Mouse (Mus musculus) forebrain, postnatal 0 days (tissue): ENCODE measurements around the gene Gm10282. TPM values are rescaled to one million over a fixed set of nuclear protein-coding genes. Genes with fewer than 3 reads are reported as not detected.

Source experiments
- ATAC-seq: fragments of 200-750 bp; cut with Nextera tagmentation; 2 replicates; pipeline ENCODE4 v1.8.0; 2017; ENCODE audit warnings: mild to moderate bottlenecking, moderate library complexity
- DNase-seq: peaks from one replicate; pipeline ENCODE4 v3.0.0-alpha.2; 2015
- H3K27ac ChIP-seq: fragments of 300-500 bp; sonication (generic); 2 replicates; pipeline ENCODE4 v1.5.1; 2014; ENCODE audit warnings: low read depth, mild to moderate bottlenecking, antibody characterized with exemption, low read length, moderate library complexity, mixed read lengths
- H3K27me3 ChIP-seq: fragments of 300-500 bp; sonication (generic); 2 replicates; pipeline ENCODE4 v1.6.1; 2014; ENCODE audit warnings: mild to moderate bottlenecking, low read length, mixed read lengths; ENCODE audit not compliant: insufficient read depth
- H3K36me3 ChIP-seq: fragments of 300-500 bp; sonication (generic); 2 replicates; pipeline ENCODE4 v1.6.1; 2014; ENCODE audit warnings: mild to moderate bottlenecking, moderate library complexity; ENCODE audit not compliant: insufficient read depth
- H3K4me1 ChIP-seq: fragments of 300-500 bp; sonication (generic); 2 replicates; pipeline ENCODE4 v1.6.1; 2014; ENCODE audit warnings: antibody characterized with exemption; ENCODE audit not compliant: insufficient read depth
- H3K4me2 ChIP-seq: fragments of 300-500 bp; sonication (generic); 2 replicates; pipeline ENCODE4 v1.6.1; 2014; ENCODE audit warnings: low read depth, mild to moderate bottlenecking, moderate library complexity
- H3K4me3 ChIP-seq: fragments of 300-500 bp; sonication (generic); 2 replicates; pipeline ENCODE4 v1.5.1; 2014; ENCODE audit warnings: low read depth, low read length, mixed read lengths
- H3K9ac ChIP-seq: fragments of 300-500 bp; sonication (generic); 2 replicates; pipeline ENCODE4 v1.6.1; 2014; ENCODE audit warnings: mild to moderate bottlenecking
- H3K9me3 ChIP-seq: fragments of 300-500 bp; sonication (generic); 2 replicates; pipeline ENCODE4 v1.6.1; 2016; ENCODE audit warnings: low read length
- CTCF ChIP-seq: sonication (generic); IDR thresholded peaks from 2 replicates; pipeline ENCODE4 v1.5.1; 2016; ENCODE audit warnings: antibody characterized with exemption, control low read depth, low read depth
- WGBS: fragments of 180-500 bp; shearing (Covaris S2); extraction: QIAGEN DNeasy Blood & Tissue Kit; methylation state at CpG from one replicate; pipeline ENCODE4 v1.1.7; 2014; 5-methylcytosine and 5-hydroxymethylcytosine counted together
- polyA plus RNA-seq: library from polyadenylated mRNA; unstranded; fragments of >200 nt; fragmentation: Nextera tagmentation; extraction: Ambion mirVana; gene quantifications from 2 replicates; pipeline ENCODE4 v1.2.1, GENCODE M21; 2015
- total RNA-seq: library from RNA; depleted of rRNA; stranded (reverse); fragments of >200 nt; gene quantifications from 2 replicates; pipeline ENCODE4 v1.2.3, GENCODE M21; 2014

Gene Gm10282
- total and polyA plus RNA-seq, 2 experiments from 2014 or later: 4.7 to 15.4 TPM

DNA sequence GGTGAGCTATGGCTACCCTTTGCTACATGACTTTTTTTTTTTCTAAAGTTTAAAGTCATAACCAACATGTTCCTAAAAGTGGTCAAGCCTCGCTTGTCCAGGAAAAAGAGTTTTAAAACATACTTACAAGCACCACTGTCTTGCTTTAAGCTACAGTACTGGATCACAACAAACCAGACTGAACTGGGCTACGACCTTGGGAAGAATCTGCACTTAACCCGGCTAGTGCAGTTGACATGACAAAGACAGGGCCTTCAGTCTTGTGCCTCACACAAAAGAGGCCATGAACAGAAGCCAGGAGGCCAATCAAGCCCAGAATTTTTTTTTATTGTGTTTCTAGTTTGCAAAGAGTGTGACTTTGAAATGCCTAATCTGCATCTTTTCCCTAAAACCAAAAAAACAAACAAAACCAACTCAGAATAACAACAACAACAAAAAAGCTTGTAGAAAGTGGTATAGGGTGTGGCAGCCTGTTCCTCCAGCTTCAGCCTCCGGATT lies 29.1 kb upstream of the Gm10282 start:
- TF ChIP-seq CTCF: no peak
- no peak overlapping the region for H3K27ac ChIP-seq
- no peak overlapping the region for H3K4me3 ChIP-seq
- no peak overlapping the region for H3K4me2 ChIP-seq
- H3K4me1 ChIP-seq: no peaks in the 10 kb centered on the region
- no peak for ATAC-seq
- H3K36me3 ChIP-seq: peaks cover 50% of the 10 kb centered on the region
- H3K9me3 ChIP-seq: no peaks in the 10 kb centered on the region
- 70% methylated on average over 4 of the region's 4 CpGs for WGBS
- no peak for DNase-seq
- H3K27me3 ChIP-seq: no peaks in the 10 kb centered on the region
- no peak overlapping the region for H3K9ac ChIP-seq

DNA sequence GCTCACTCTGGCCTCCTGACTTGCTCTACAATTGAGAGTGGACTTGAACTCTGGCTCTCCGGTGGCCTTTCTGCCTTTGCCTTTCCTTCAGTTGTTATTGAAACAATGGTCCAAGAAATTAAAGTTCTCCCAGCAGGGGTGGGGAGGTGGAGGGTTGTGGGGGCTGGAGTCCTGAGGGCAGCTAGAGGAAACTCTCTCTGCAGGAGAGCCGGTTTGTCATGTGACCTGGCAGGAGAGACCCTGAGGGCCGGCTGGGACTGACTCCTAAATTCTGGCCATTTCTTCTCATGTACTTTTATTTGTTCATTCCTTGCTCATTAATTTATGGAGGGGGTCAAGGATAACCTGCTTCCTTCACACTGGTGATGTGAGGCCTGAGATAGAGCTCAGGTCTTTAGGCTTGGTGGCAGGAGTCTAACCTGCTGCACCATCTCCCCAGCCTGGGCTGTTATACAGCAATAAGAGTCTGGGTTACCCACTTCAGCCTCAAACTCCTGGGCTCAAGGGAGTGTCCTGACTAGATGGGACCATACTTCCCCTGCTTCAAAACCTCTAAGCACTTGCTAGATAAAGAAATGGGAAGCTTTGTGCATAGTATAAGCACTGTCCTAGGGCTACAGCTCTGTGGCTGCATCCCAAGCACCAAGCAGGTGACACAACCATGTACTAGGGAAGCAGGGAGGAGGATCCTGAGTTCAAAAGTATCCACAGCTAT lies 28.5 kb upstream of the Gm10282 start:
- WGBS: 51% methylated on average over 3 of the region's 3 CpGs
- no peak for TF ChIP-seq CTCF
- no peak overlapping the region for H3K27ac ChIP-seq
- H3K9ac ChIP-seq: no peak overlapping the region
- H3K27me3 ChIP-seq: no peaks in the 10 kb centered on the region
- no peak overlapping the region for H3K4me2 ChIP-seq
- ATAC-seq (no peak), DNase-seq (no peak)
- no peaks in the 10 kb centered on the region for H3K9me3 ChIP-seq
- no peaks in the 10 kb centered on the region for H3K4me1 ChIP-seq
- peaks cover 44% of the 10 kb centered on the region for H3K36me3 ChIP-seq
- H3K4me3 ChIP-seq: no peak overlapping the region

- ATAC-seq (no peak), DNase-seq (no peak)
- H3K4me2 ChIP-seq: no peak overlapping the region
- no peaks in the 10 kb centered on the region for H3K9me3 ChIP-seq
- H3K27me3 ChIP-seq: no peaks in the 10 kb centered on the region
- peaks cover 27% of the 10 kb centered on the region for H3K36me3 ChIP-seq
- H3K27ac ChIP-seq: no peak overlapping the region
- no peak overlapping the region for H3K9ac ChIP-seq
- no peak overlapping the region for H3K4me3 ChIP-seq
- no peak for TF ChIP-seq CTCF
- 90% methylated on average over 4 of the region's 4 CpGs for whole genome bisulfite sequencing
- no peaks in the 10 kb centered on the region for H3K4me1 ChIP-seq
Measured at GRCm38 (mm10) chr8:72331631-72332030, 26.6 kb upstream of the Gm10282 start.

GRCm38 (mm10) chr8:72330806-72331516 lies 25.9 kb upstream of the Gm10282 start:
- peaks cover 24% of the 10 kb centered on the region for H3K36me3 ChIP-seq
- no peak for DNase-seq
- no peak for TF ChIP-seq CTCF
- H3K9ac ChIP-seq: no peak overlapping the region
- no peaks in the 10 kb centered on the region for H3K27me3 ChIP-seq
- no peak overlapping the region for H3K27ac ChIP-seq
- WGBS: 84% methylated on average over 6 of the region's 6 CpGs
- ATAC-seq: no peak
- H3K4me3 ChIP-seq: no peak overlapping the region
- H3K4me1 ChIP-seq: no peaks in the 10 kb centered on the region
- no peak overlapping the region for H3K4me2 ChIP-seq
- no peaks in the 10 kb centered on the region for H3K9me3 ChIP-seq

DNA sequence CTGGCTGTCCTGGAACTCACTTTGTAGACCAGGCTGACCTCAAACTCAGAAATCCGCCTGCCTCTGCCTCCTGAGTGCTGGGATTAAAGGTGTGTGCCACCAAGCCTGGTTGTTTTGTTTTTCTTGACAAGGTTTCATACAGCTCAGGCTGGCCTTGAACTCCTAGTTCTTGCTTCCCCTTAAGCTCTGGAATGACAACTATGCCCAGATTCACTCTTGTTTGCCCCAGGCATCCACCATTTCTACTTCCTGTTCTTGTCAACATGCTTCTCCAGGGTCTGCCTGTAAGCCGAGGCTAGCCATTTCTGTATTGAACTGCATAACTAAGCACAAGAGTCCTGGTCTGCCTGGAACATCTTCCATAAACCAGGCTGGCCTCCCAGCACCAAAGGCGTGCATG lies 24.1 kb upstream of the Gm10282 start:
- H3K9me3 ChIP-seq: no peaks in the 10 kb centered on the region
- no peak for TF ChIP-seq CTCF
- ATAC-seq (no peak), DNase-seq (no peak)
- peaks cover 7% of the 10 kb centered on the region; the same call in 1 of the 2 replicates for H3K36me3 ChIP-seq
- H3K4me1 ChIP-seq: no peaks in the 10 kb centered on the region
- 92% methylated on average over 3 of the region's 3 CpGs for WGBS
- no peak overlapping the region for H3K4me3 ChIP-seq
- no peak overlapping the region for H3K27ac ChIP-seq
- H3K4me2 ChIP-seq: no peak overlapping the region
- no peaks in the 10 kb centered on the region for H3K27me3 ChIP-seq
- no peak overlapping the region for H3K9ac ChIP-seq

DNA sequence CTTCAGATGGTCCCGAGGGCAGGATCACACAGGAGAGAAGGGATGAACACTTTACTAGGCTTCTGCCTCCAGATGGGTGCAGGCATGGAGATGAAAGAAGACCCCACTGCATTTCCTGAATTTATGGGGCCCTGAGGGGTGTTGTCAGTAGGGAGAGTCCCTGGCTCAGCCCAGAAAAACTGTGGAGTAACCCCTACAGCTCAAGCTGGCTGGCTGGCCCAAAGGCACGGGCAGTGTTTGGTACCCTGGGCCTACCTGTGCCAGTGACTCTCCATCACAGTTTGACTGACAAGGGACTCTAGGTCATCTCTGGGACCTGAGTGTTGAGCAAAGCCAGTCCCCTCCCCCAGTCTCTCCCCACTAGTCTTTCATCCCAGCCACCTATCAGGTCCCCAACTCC lies 19.6 kb upstream of the Gm10282 start:
- no peak overlapping the region for H3K4me2 ChIP-seq
- ATAC-seq: no peak
- 80% methylated on average over 2 of the region's 2 CpGs for WGBS

More for the DNA sequence above, 19.6 kb upstream of the Gm10282 start:
- no peaks in the 10 kb centered on the region for H3K36me3 ChIP-seq
- H3K27me3 ChIP-seq: peaks cover 12% of the 10 kb centered on the region; the same call in 1 of the 2 replicates
- TF ChIP-seq CTCF: no peak
- H3K9me3 ChIP-seq: no peaks in the 10 kb centered on the region
- H3K9ac ChIP-seq: no peak overlapping the region
- no peaks in the 10 kb centered on the region for H3K4me1 ChIP-seq
- no peak overlapping the region for H3K4me3 ChIP-seq
- H3K27ac ChIP-seq: no peak overlapping the region
- DNase-seq: no peak
